ENCODE assay signal across 9 mouse cellular contexts in the genomic region with DNA sequence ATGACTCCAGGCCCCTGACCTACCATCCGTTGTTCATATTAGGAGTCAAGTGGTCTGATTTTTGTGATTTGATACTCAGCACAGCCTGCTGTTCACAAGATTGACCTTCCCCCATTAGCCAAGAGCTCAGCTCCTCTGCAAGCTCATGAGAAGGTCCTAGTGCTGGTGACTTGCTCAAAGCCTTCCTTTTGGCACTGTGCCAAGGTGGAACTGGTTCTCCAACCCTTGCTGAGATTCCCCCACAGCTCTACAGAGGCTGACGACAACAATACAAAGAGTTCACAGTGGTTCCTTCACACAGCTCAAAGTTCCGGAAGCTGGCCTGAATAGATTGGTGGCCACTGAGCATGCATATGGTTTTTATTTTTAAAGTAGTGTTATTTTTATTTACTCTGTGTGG. TPM values are rescaled to one million over a fixed set of nuclear protein-coding genes. Genes with fewer than 3 reads are reported as not detected.
DNase-seq lines count a peak whose midpoint lies in the region; ATAC-seq lines count a peak whose summit lies in the region.
"Had no signal": no experiment of that assay in that cellular context is flagged by ENCODE, and none has a peak within 500 bp of the region (broad histone marks: within the 10 kb centered on the region; RNA-seq: fewer than 3 reads in every experiment).

No protein-coding gene starts in this region.

- no peak for ATAC-seq in forebrain, embryonic 14.5 days
- no peak for ATAC-seq in forebrain, embryonic 16.5 days
- no peak for ATAC-seq in midbrain, embryonic 14.5 days (ENCODE audit: low FRiP score, low TSS enrichment)
- ATAC-seq in midbrain, embryonic 11.5 days (ENCODE audit: low FRiP score): no peak
- ATAC-seq in limb, embryonic 15.5 days (ENCODE audit: insufficient number of reproducible peaks, low FRiP score, low TSS enrichment, low read depth): 0 out of 2 replicates have a peak, but pooled peaks have one; percentile 44

- no peak overlapping the region for H3K4me3 ChIP-seq in forebrain, embryonic 14.5 days (ENCODE audit: low read depth, low read length)
- H3K4me3 ChIP-seq in forebrain, embryonic 16.5 days (replicated peaks; ENCODE audit: low read length): no peak overlapping the region
- no peak overlapping the region for H3K4me3 ChIP-seq in midbrain, embryonic 14.5 days (replicated peaks; ENCODE audit: low read depth, low read length)
- no peak overlapping the region for H3K4me3 ChIP-seq in midbrain, embryonic 11.5 days (ENCODE audit: low read depth, low read length)
- H3K4me3 ChIP-seq in limb, embryonic 15.5 days: no peak overlapping the region
- H3K4me3 ChIP-seq: midbrain, embryonic 10.5 days had no signal

- H3K9me3 ChIP-seq in forebrain, embryonic 14.5 days (replicated peaks; ENCODE audit: control insufficient read depth, low read length): no peaks in the 10 kb centered on the region
- H3K9me3 ChIP-seq in forebrain, embryonic 16.5 days (ENCODE audit: control insufficient read depth, low read length): no peaks in the 10 kb centered on the region
- no peaks in the 10 kb centered on the region for H3K9me3 ChIP-seq in midbrain, embryonic 14.5 days (ENCODE audit: control insufficient read depth, low read length)
- H3K9me3 ChIP-seq in midbrain, embryonic 11.5 days (ENCODE audit: control insufficient read depth, low read length): no peaks in the 10 kb centered on the region
- H3K9me3 ChIP-seq in limb, embryonic 15.5 days: no peaks in the 10 kb centered on the region
- H3K9me3 ChIP-seq: midbrain, embryonic 10.5 days had no signal

- H3K27ac ChIP-seq in forebrain, embryonic 14.5 days (ENCODE audit: low read depth, low read length): no peak overlapping the region
- H3K27ac ChIP-seq in forebrain, embryonic 16.5 days (ENCODE audit: low read length): no peak overlapping the region
- no peak overlapping the region for H3K27ac ChIP-seq in midbrain, embryonic 14.5 days (replicated peaks; ENCODE audit: low read depth, low read length)
- no peak overlapping the region for H3K27ac ChIP-seq in midbrain, embryonic 11.5 days (ENCODE audit: low read depth, low read length)
- no peak overlapping the region for H3K27ac ChIP-seq in limb, embryonic 15.5 days
- H3K27ac ChIP-seq: midbrain, embryonic 10.5 days had no signal

- H3K36me3 ChIP-seq in forebrain, embryonic 14.5 days (ENCODE audit: control insufficient read depth, insufficient read depth, low read length): no peaks in the 10 kb centered on the region
- H3K36me3 ChIP-seq in forebrain, embryonic 16.5 days (ENCODE audit: control insufficient read depth, insufficient read depth): no peaks in the 10 kb centered on the region
- no peaks in the 10 kb centered on the region for H3K36me3 ChIP-seq in midbrain, embryonic 14.5 days (ENCODE audit: control insufficient read depth, insufficient read depth, low read length)
- no peaks in the 10 kb centered on the region for H3K36me3 ChIP-seq in midbrain, embryonic 11.5 days (ENCODE audit: control insufficient read depth, insufficient read depth, low read length)
- H3K36me3 ChIP-seq in limb, embryonic 15.5 days: no peaks in the 10 kb centered on the region
- H3K36me3 ChIP-seq: midbrain, embryonic 10.5 days had no signal

- peak; percentile 33 for DNase-seq in forebrain, embryonic 14.5 days (ENCODE audit: low spot score)
- DNase-seq in midbrain, embryonic 14.5 days: peak; percentile 33
- no peak for DNase-seq in midbrain, embryonic 11.5 days (ENCODE audit: low spot score, missing footprints)
- DNase-seq in testis, postnatal 10 days (ENCODE audit: low spot score): peak; percentile 51
- DNase-seq in natural killer cell, adult 2 months (ENCODE audit: low spot score in 2 of 2): no peak
- DNase-seq in cerebellum, adult 9-10 months: no peak

- H3K9ac ChIP-seq in forebrain, embryonic 14.5 days (ENCODE audit: low read length): no peak overlapping the region
- H3K9ac ChIP-seq in forebrain, embryonic 16.5 days (replicated peaks; ENCODE audit: low read depth, low read length): no peak overlapping the region
- H3K9ac ChIP-seq in midbrain, embryonic 14.5 days (replicated peaks; ENCODE audit: low read length): no peak overlapping the region
- no peak overlapping the region for H3K9ac ChIP-seq in midbrain, embryonic 11.5 days (ENCODE audit: low read length)
- H3K9ac ChIP-seq in limb, embryonic 15.5 days: no peak overlapping the region

- WGBS in forebrain, embryonic 14.5 days: 65% methylated on average over 3 of the region's 3 CpGs
- 62% methylated on average over 3 of the region's 3 CpGs for WGBS in forebrain, embryonic 16.5 days
- 62% methylated on average over 3 of the region's 3 CpGs for WGBS in midbrain, embryonic 14.5 days
- WGBS in midbrain, embryonic 11.5 days: 83% methylated on average over 3 of the region's 3 CpGs
- 64% methylated on average over 3 of the region's 3 CpGs for WGBS in limb, embryonic 15.5 days

- no peaks in the 10 kb centered on the region for H3K4me1 ChIP-seq in forebrain, embryonic 14.5 days (ENCODE audit: control insufficient read depth, insufficient read depth, low read length)
- no peaks in the 10 kb centered on the region for H3K4me1 ChIP-seq in forebrain, embryonic 16.5 days (replicated peaks; ENCODE audit: control insufficient read depth, insufficient read depth, low read length)
- H3K4me1 ChIP-seq in midbrain, embryonic 14.5 days (ENCODE audit: control insufficient read depth, insufficient read depth, low read length): no peaks in the 10 kb centered on the region
- no peaks in the 10 kb centered on the region for H3K4me1 ChIP-seq in midbrain, embryonic 11.5 days (ENCODE audit: control insufficient read depth, insufficient read depth, low read length)
- H3K4me1 ChIP-seq in limb, embryonic 15.5 days: peaks cover 3% of the 10 kb centered on the region; the same call in 1 of the 2 replicates

- H3K27me3 ChIP-seq in forebrain, embryonic 14.5 days (replicated peaks; ENCODE audit: control insufficient read depth, insufficient read depth, low read length): no peaks in the 10 kb centered on the region
- H3K27me3 ChIP-seq in forebrain, embryonic 16.5 days (replicated peaks; ENCODE audit: control insufficient read depth, insufficient read depth, low read length): no peaks in the 10 kb centered on the region
- H3K27me3 ChIP-seq in midbrain, embryonic 14.5 days (ENCODE audit: control insufficient read depth, insufficient read depth, low read length): no peaks in the 10 kb centered on the region
- no peaks in the 10 kb centered on the region for H3K27me3 ChIP-seq in midbrain, embryonic 11.5 days (ENCODE audit: control insufficient read depth, insufficient read depth, low read length)
- H3K27me3 ChIP-seq in limb, embryonic 15.5 days: no peaks in the 10 kb centered on the region

- no peak overlapping the region for H3K4me2 ChIP-seq in forebrain, embryonic 14.5 days (ENCODE audit: low read length)
- H3K4me2 ChIP-seq in forebrain, embryonic 16.5 days (ENCODE audit: low read length): no peak overlapping the region
- H3K4me2 ChIP-seq in midbrain, embryonic 14.5 days (ENCODE audit: low read length): no peak overlapping the region
- H3K4me2 ChIP-seq in midbrain, embryonic 11.5 days: no peak overlapping the region
- H3K4me2 ChIP-seq in limb, embryonic 15.5 days: no peak overlapping the region

RNA-seq across cellular contexts. Expression of gene Srsf5, which starts 21.1 kb away (rescaled TPM):
- polyA plus RNA-seq in forebrain, embryonic 14.5 days (2014; fragmentation: Nextera tagmentation; extraction: Ambion mirVana): 245 and 274 TPM in 2 replicates
- polyA plus RNA-seq in forebrain, embryonic 16.5 days (2015; fragmentation: Nextera tagmentation; extraction: Ambion mirVana): 478 and 525 TPM in 2 replicates
- 283 and 294 TPM in 2 replicates for polyA plus RNA-seq in midbrain, embryonic 14.5 days (2014; fragmentation: Nextera tagmentation; extraction: Ambion mirVana)
- 444 and 504 TPM in 2 replicates for polyA plus RNA-seq in midbrain, embryonic 11.5 days (2014; fragmentation: Nextera tagmentation; extraction: Ambion mirVana)
- polyA plus RNA-seq in limb, embryonic 15.5 days (2015; fragmentation: Nextera tagmentation; extraction: Ambion mirVana): 566 and 598 TPM in 2 replicates

RNA-seq across cellular contexts. Expression of gene Slc10a1, which starts 44.3 kb away (rescaled TPM):
- polyA plus RNA-seq in forebrain, embryonic 14.5 days (2014; fragmentation: Nextera tagmentation; extraction: Ambion mirVana): 0.10 and 0.22 TPM in 2 replicates
- 0.39 and 0.58 TPM in 2 replicates for polyA plus RNA-seq in forebrain, embryonic 16.5 days (2015; fragmentation: Nextera tagmentation; extraction: Ambion mirVana)
- polyA plus RNA-seq in midbrain, embryonic 14.5 days (2014; fragmentation: Nextera tagmentation; extraction: Ambion mirVana): 0.49 and 0.50 TPM in 2 replicates
- polyA plus RNA-seq in midbrain, embryonic 11.5 days (2014; fragmentation: Nextera tagmentation; extraction: Ambion mirVana): 0.26 and 0.44 TPM in 2 replicates
- 0.41 and 0.82 TPM in 2 replicates for polyA plus RNA-seq in limb, embryonic 15.5 days (2015; fragmentation: Nextera tagmentation; extraction: Ambion mirVana)

Comparison
In these comparisons a context has a peak if more than half of its experiments do, and no peak if none do; other contexts are left out.
1. DNase-seq: peak in forebrain, embryonic 14.5 days (single experiment), midbrain, embryonic 14.5 days (single experiment) and testis, postnatal 10 days (single experiment); none in midbrain, embryonic 11.5 days (single experiment), natural killer cell, adult 2 months (0 of 2) and cerebellum, adult 9-10 months (single experiment).